In genomic region chr11:107950211-107950610, GRCm38 (mm10) we compare ENCODE assay signal across 19 mouse cellular contexts. TPM values are rescaled to one million over a fixed set of nuclear protein-coding genes. Genes with fewer than 3 reads are reported as not detected.
DNase-seq lines count a peak whose midpoint lies in the region; ATAC-seq and TF ChIP-seq lines count a peak whose summit lies in the region.
"Had no signal": no experiment of that assay in that cellular context is flagged by ENCODE, and none has a peak within 500 bp of the region (broad histone marks: within the 10 kb centered on the region; RNA-seq: fewer than 3 reads in every experiment).

No protein-coding gene starts in this region.

- H3K9ac ChIP-seq in forebrain, postnatal 0 days, result no peak overlapping the region
- no peak overlapping the region for H3K9ac ChIP-seq in forebrain, embryonic 11.5 days (ENCODE audit: low read length)
- no peak overlapping the region for H3K9ac ChIP-seq in kidney, embryonic 16.5 days (replicated peaks; ENCODE audit: low read length)
- H3K9ac ChIP-seq: intestine, embryonic 15.5 days; liver, embryonic 15.5 days; midbrain, embryonic 12.5 days had no signal

- no peak overlapping the region for H3K4me3 ChIP-seq in forebrain, postnatal 0 days (ENCODE audit: low read depth, low read length)
- H3K4me3 ChIP-seq in forebrain, embryonic 11.5 days (ENCODE audit: low read depth, low read length), result no peak overlapping the region
- H3K4me3 ChIP-seq in kidney, embryonic 16.5 days (ENCODE audit: low read length), result no peak overlapping the region
- H3K4me3 ChIP-seq: intestine, embryonic 15.5 days; limb, embryonic 10.5 days; liver, embryonic 15.5 days; midbrain, embryonic 12.5 days; myocyte had no signal

- H3K36me3 ChIP-seq in forebrain, postnatal 0 days (ENCODE audit: insufficient read depth), result peaks cover 10% of the 10 kb centered on the region; the same call in 1 of the 2 replicates
- H3K36me3 ChIP-seq in forebrain, embryonic 11.5 days (ENCODE audit: control insufficient read depth, insufficient read depth, low read length), result no peaks in the 10 kb centered on the region
- peaks cover 5% of the 10 kb centered on the region; the same call in 1 of the 2 replicates for H3K36me3 ChIP-seq in kidney, embryonic 16.5 days (ENCODE audit: insufficient read depth, low read length)
- H3K36me3 ChIP-seq: limb, embryonic 10.5 days; midbrain, embryonic 12.5 days had no signal

- H3K27me3 ChIP-seq in forebrain, postnatal 0 days (ENCODE audit: insufficient read depth, low read length), result no peaks in the 10 kb centered on the region
- no peaks in the 10 kb centered on the region for H3K27me3 ChIP-seq in forebrain, embryonic 11.5 days (ENCODE audit: control insufficient read depth, insufficient read depth, low read length)
- no peaks in the 10 kb centered on the region for H3K27me3 ChIP-seq in kidney, embryonic 16.5 days (ENCODE audit: insufficient read depth, low read length)
- H3K27me3 ChIP-seq: intestine, embryonic 15.5 days; liver, embryonic 15.5 days; midbrain, embryonic 12.5 days had no signal

- ATAC-seq in forebrain, postnatal 0 days, result no peak
- ATAC-seq in forebrain, embryonic 11.5 days (replicated peaks; ENCODE audit: low FRiP score), result no peak
- no peak for ATAC-seq in kidney, embryonic 16.5 days (ENCODE audit: low FRiP score, low TSS enrichment)
- ATAC-seq: intestine, embryonic 15.5 days had no signal

- H3K9me3 ChIP-seq in forebrain, postnatal 0 days (ENCODE audit: low read length), result no peaks in the 10 kb centered on the region
- H3K9me3 ChIP-seq in forebrain, embryonic 11.5 days (ENCODE audit: control insufficient read depth, low read length), result no peaks in the 10 kb centered on the region
- no peaks in the 10 kb centered on the region for H3K9me3 ChIP-seq in kidney, embryonic 16.5 days (ENCODE audit: low read length)
- H3K9me3 ChIP-seq: intestine, embryonic 15.5 days; limb, embryonic 10.5 days; liver, embryonic 15.5 days; midbrain, embryonic 12.5 days had no signal

- no peak for DNase-seq in forebrain, postnatal 0 days
- no peak for DNase-seq in forebrain, embryonic 11.5 days (ENCODE audit: low spot score)
- peak; percentile 12 to 13 for DNase-seq in kidney, adult 8-10 months
- DNase-seq in heart, adult 8-10 months (ENCODE audit: low spot score), result peak; percentile 29
- DNase-seq in kidney, postnatal 25 days, result peak; percentile 28 to 53
- no peak for DNase-seq in thymus, adult 18-20 months
- no peak for DNase-seq in left cerebral cortex, postnatal 36 days (ENCODE audit: low spot score in 2 of 2)
- DNase-seq: adrenal gland, postnatal 36 days; lung, postnatal 14 days; right cerebral cortex, postnatal 25 days had no signal

- H3K4me2 ChIP-seq in forebrain, postnatal 0 days (ENCODE audit: low read depth), result no peak overlapping the region
- no peak overlapping the region for H3K4me2 ChIP-seq in forebrain, embryonic 11.5 days (ENCODE audit: low read depth, low read length, severe bottlenecking)
- no peak overlapping the region for H3K4me2 ChIP-seq in kidney, embryonic 16.5 days (replicated peaks; ENCODE audit: low read depth, low read length)
- H3K4me2 ChIP-seq: intestine, embryonic 15.5 days; liver, embryonic 15.5 days; midbrain, embryonic 12.5 days had no signal

- intact Hi-C loops in left cerebral cortex, postnatal 36 days (cut with DNase I), result no loop called here

- WGBS in forebrain, postnatal 0 days, result 59% methylated on average over 9 of the region's 9 CpGs
- 76% methylated on average over 9 of the region's 9 CpGs for WGBS in forebrain, embryonic 11.5 days
- WGBS in kidney, embryonic 16.5 days, result 29% methylated on average over 9 of the region's 9 CpGs

- TF ChIP-seq CTCF in forebrain, postnatal 0 days (IDR thresholded peaks at IDR 0.05; ENCODE audit: low read depth), result no peak

- H3K4me1 ChIP-seq in forebrain, postnatal 0 days (ENCODE audit: insufficient read depth), result 0 out of 2 replicates have a peak, but pooled peaks cover 10% of the 10 kb centered on the region
- H3K4me1 ChIP-seq in forebrain, embryonic 11.5 days (replicated peaks; ENCODE audit: control insufficient read depth, insufficient read depth, low read length), result no peaks in the 10 kb centered on the region
- 0 out of 2 replicates have a peak, but pooled peaks cover 3% of the 10 kb centered on the region for H3K4me1 ChIP-seq in kidney, embryonic 16.5 days (ENCODE audit: insufficient read depth, low read length)
- H3K4me1 ChIP-seq: intestine, embryonic 15.5 days; limb, embryonic 10.5 days; liver, embryonic 15.5 days; midbrain, embryonic 12.5 days had no signal

- peak overlapping the region; percentile 29; the same call in 1 of the 2 replicates for H3K27ac ChIP-seq in forebrain, postnatal 0 days (ENCODE audit: low read depth, low read length)
- H3K27ac ChIP-seq in forebrain, embryonic 11.5 days (ENCODE audit: low read depth, low read length), result no peak overlapping the region
- no peak overlapping the region for H3K27ac ChIP-seq in kidney, embryonic 16.5 days (ENCODE audit: low read length)
- H3K27ac ChIP-seq: intestine, embryonic 15.5 days; limb, embryonic 10.5 days; liver, embryonic 15.5 days; midbrain, embryonic 12.5 days had no signal

RNA-seq across cellular contexts. Expression of gene Cacng5, which starts 35.4 kb away (rescaled TPM):
- 10.3 and 14.4 TPM in 2 replicates for total RNA-seq in forebrain, postnatal 0 days (2014; rRNA removed)
- polyA plus RNA-seq in forebrain, postnatal 0 days (2015; fragmentation: Nextera tagmentation; extraction: Ambion mirVana), result 8.8 and 12.1 TPM in 2 replicates
- 0.69 and 1.1 TPM in 2 replicates for polyA plus RNA-seq in forebrain, embryonic 11.5 days (2014; fragmentation: Nextera tagmentation; extraction: Ambion mirVana)
- polyA plus RNA-seq in kidney, embryonic 16.5 days (2015; fragmentation: Nextera tagmentation; extraction: Ambion mirVana), result 0.22 and 0.49 TPM in 2 replicates
- not detected for total RNA-seq in heart, adult 8-10 months (2022)
- total RNA-seq in left cerebral cortex, postnatal 36 days (2021), result 10 to 100 TPM; 10.4 to 17.1 TPM
- total RNA-seq: MEL had no signal
- polyA plus RNA-seq: heart, postnatal 0 days; myocyte; thymus, postnatal 0 days had no signal

Comparison
In these comparisons a context has a peak if more than half of its experiments do, and no peak if none do; other contexts are left out.
1. DNase-seq: peak in kidney, adult 8-10 months (2 of 2), heart, adult 8-10 months (single experiment) and kidney, postnatal 25 days (2 of 2); none in forebrain, postnatal 0 days (single experiment), forebrain, embryonic 11.5 days (single experiment), thymus, adult 18-20 months (0 of 2) and left cerebral cortex, postnatal 36 days (0 of 2).
2. RNA of gene Cacng5, which starts 35.4 kb away (total RNA-seq): 10.4 to 17.1 TPM in left cerebral cortex, postnatal 36 days and 10.3 to 14.4 TPM in forebrain, postnatal 0 days; not detected in heart, adult 8-10 months; every median in the first group is over 10 times any median in the second.